Mouse (Mus musculus): ENCODE results near the gene Gm28919. TPM values are rescaled to one million over a fixed set of nuclear protein-coding genes. Genes with fewer than 3 reads are reported as not detected.
"Not testable (repeated sequence)": the region's sequence is repeated elsewhere in the genome, so short reads cannot be mapped to it uniquely, and the experiment has no call there.

Gene Gm28919
- total RNA-seq (2014; fragmentation: Nextera tagmentation) (not detected in 2 replicates), total RNA-seq (2017) (not detected in 2 replicates), polyA plus RNA-seq (2012) (not detected in 2 replicates)

DNA sequence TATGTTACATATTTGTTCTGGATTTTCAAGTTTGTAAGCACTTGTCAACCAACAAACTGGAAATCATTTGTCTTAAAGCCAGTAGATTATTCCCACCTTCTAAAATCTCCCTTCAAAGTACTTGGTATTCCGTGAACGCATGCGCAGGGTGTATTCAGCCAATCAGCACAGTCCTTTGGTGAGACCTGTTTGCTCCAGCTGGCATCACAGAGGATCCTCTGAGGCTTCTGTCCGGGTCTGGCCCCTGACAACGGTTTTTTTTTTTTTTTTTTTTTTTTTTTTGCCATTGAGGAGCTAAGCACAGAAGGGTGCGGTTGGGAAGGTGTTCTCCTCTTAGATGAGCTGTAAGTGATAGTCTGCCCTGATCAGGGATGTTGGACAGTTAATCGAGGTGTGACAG is at the start of gene Gm28919:
Gene Gm28919, plus strand, starts transcription at position 301 of the 400 bp plus-strand sequence.
- not testable (repeated sequence) for H3K27me3 ChIP-seq (ENCODE audit: insufficient read depth, low read length); H3K4me1 ChIP-seq (ENCODE audit: insufficient read depth, low read depth, low read length); H3K4me3 ChIP-seq (ENCODE audit: low read depth, low read length); H3K9me3 ChIP-seq (replicated peaks); H3K36me3 ChIP-seq (replicated peaks); DNase-seq (ENCODE audit: low spot score); ATAC-seq (ENCODE audit: extremely low read depth, insufficient number of reproducible peaks, low FRiP score, poor library complexity, severe bottlenecking)

Other genes starting within 250 kb of the Gm28919 start
- gene Gm21719, start 99.3 kb downstream of the Gm28919 start, total RNA-seq (2014; fragmentation: Nextera tagmentation), result not detected in 2 replicates
- not detected in 2 replicates for gene Gm21719, start 99.3 kb downstream of the Gm28919 start, total RNA-seq (2017)
- gene Gm21719, start 99.3 kb downstream of the Gm28919 start, polyA plus RNA-seq (2012), result not detected in 2 replicates